ENCODE assay signal across 7 mouse cellular contexts in the genomic region with DNA sequence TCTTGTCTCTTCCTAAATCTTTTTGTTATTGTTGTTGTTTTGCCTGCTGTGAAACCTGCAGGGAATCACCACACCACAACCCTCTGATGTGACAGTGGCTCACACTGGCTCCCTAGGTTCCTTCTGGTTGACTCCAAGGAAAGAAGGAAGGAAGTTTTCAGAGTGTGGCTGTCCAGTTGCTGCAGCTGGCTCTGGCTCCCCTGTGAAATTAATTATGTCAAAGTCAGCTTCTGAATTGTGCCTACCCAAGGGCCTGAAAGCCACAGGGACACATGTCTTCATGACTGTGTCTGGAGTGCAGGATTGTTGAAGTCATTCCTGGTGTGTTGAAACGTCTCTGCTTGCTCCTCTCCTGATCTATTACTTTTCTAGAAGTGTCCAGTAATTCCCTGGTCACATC. TPM values are rescaled to one million over a fixed set of nuclear protein-coding genes. Genes with fewer than 3 reads are reported as not detected.
"Had no signal": no experiment of that assay in that cellular context is flagged by ENCODE, and none has a peak within 500 bp of the region (broad histone marks: within the 10 kb centered on the region; RNA-seq: fewer than 3 reads in every experiment).

No protein-coding gene starts in this region.

RNA-seq across cellular contexts. Expression of a gene that starts 17.4 kb away (rescaled TPM):
- total RNA-seq: midbrain, postnatal 0 days had no signal
- polyA plus RNA-seq: midbrain, embryonic 11.5 days; midbrain, embryonic 13.5 days; midbrain, embryonic 15.5 days; midbrain, postnatal 0 days; neural tube, embryonic 12.5 days; neural tube, embryonic 14.5 days; stomach, embryonic 15.5 days had no signal

RNA-seq across cellular contexts. Expression of a gene that starts 25.0 kb away (rescaled TPM):
- total RNA-seq: midbrain, postnatal 0 days had no signal
- polyA plus RNA-seq: midbrain, embryonic 11.5 days; midbrain, embryonic 13.5 days; midbrain, postnatal 0 days; neural tube, embryonic 12.5 days; neural tube, embryonic 14.5 days had no signal
